Mouse (Mus musculus) intestine, embryonic 16.5 days (tissue): ENCODE data around the gene Olfr91. TPM values are rescaled to one million over a fixed set of nuclear protein-coding genes. Genes with fewer than 3 reads are reported as not detected.

Experiments
- ATAC-seq: fragments of 200-750 bp; cut with Nextera tagmentation; 2 replicates; pipeline ENCODE4 v1.8.0; 2017; ENCODE audit warnings: moderate TSS enrichment, moderate library complexity
- H3K27ac ChIP-seq: fragments of 300-500 bp; sonication (generic); 2 replicates; pipeline ENCODE4 v1.5.1; 2014; ENCODE audit warnings: mild to moderate bottlenecking, low read length
- H3K27me3 ChIP-seq: fragments of 300-500 bp; sonication (generic); replicated peaks from 2 replicates; pipeline ENCODE4 v1.6.1; 2014; ENCODE audit warnings: low read length, control low read depth, mixed read lengths; ENCODE audit not compliant: control insufficient read depth, insufficient read depth
- H3K36me3 ChIP-seq: fragments of 300-500 bp; sonication (generic); 2 replicates; pipeline ENCODE4 v1.6.1; 2014; ENCODE audit warnings: low read length, control low read depth; ENCODE audit not compliant: control insufficient read depth, insufficient read depth
- H3K4me1 ChIP-seq: fragments of 300-500 bp; sonication (generic); 2 replicates; pipeline ENCODE4 v1.6.1; 2014; ENCODE audit warnings: low read length, control low read depth, mixed read lengths; ENCODE audit not compliant: control insufficient read depth, insufficient read depth
- H3K4me2 ChIP-seq: fragments of 300-500 bp; sonication (generic); 2 replicates; pipeline ENCODE4 v1.6.1; 2014; ENCODE audit warnings: low read depth, low read length, control low read depth
- H3K4me3 ChIP-seq: fragments of 300-500 bp; sonication (generic); 2 replicates; pipeline ENCODE4 v1.5.1; 2014; ENCODE audit warnings: mild to moderate bottlenecking, low read length
- H3K9ac ChIP-seq: fragments of 300-500 bp; sonication (generic); 2 replicates; pipeline ENCODE4 v1.6.1; 2014; ENCODE audit warnings: low read depth, low read length
- H3K9me3 ChIP-seq: fragments of 300-500 bp; sonication (generic); 2 replicates; pipeline ENCODE4 v1.6.1; 2016; ENCODE audit warnings: low read length, control low read depth; ENCODE audit not compliant: control insufficient read depth
- WGBS: fragments of 180-500 bp; shearing (Covaris S2); extraction: QIAGEN DNeasy Blood & Tissue Kit; methylation state at CpG from one replicate; pipeline ENCODE4 v1.1.7; 2014; 5-methylcytosine and 5-hydroxymethylcytosine counted together
- polyA plus RNA-seq: library from polyadenylated mRNA; unstranded; fragments of >200 nt; fragmentation: Nextera tagmentation; extraction: Ambion mirVana; gene quantifications from 2 replicates; pipeline ENCODE4 v1.2.1, GENCODE M21; 2015

The Olfr91 gene
- polyA plus RNA-seq, 1 experiment from 2014 or later = not detected

DNA sequence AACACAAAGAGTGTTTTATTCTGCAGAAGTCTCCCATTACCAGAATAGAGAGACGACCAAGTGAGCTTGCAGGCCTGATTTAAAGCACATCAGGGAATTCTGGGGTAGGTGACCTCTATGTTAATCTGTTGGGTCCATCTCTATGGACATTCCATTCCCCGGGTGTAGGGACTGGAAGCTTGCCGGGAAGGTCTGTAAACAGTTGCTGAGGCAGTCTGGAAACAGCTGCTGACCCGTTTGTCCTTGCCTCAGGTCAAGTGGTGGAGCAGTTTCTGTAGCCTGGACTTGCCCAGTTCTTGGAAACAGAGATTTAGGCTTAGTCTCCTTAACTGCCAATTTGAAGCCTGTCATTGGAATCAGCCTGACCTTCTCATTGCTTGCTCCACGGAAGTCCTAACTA lies 18.0 kb downstream of the Olfr91 start:
- Histone ChIP-seq H3K4me3 (no peak overlapping the region), H3K27ac (no peak overlapping the region), H3K9me3 (no peaks in the 10 kb centered on the region), H3K4me2 (no peak overlapping the region), H3K9ac (no peak overlapping the region), H3K27me3 (no peaks in the 10 kb centered on the region), H3K36me3 (no peaks in the 10 kb centered on the region), H3K4me1 (no peaks in the 10 kb centered on the region)
- ATAC-seq = no peak
- WGBS = 11% methylated on average over 5 of the region's 5 CpGs

DNA sequence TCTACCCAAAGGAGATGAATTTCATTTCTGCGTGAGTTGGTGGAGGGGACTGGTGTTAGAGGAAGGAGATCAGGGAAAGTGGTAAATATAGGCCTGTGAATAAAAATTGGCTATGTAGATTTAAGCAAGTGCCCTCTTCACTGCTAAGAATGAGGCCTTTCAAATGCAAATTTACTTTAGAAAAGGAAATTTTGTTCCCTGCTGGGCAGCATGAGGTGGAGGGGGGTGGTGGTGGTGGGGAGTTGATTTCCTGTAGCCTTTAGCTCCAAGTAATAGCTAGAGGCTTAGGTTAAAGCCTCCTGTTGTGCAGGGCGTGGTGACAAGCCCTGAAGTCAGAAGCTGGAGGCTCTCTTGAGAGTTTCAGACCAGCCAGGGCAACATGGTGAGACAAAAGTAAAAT lies 19.1 kb downstream of the Olfr91 start:
- Histone ChIP-seq H3K4me2 (no peak overlapping the region), H3K4me3 (no peak overlapping the region), H3K9me3 (no peaks in the 10 kb centered on the region), H3K9ac (no peak overlapping the region), H3K4me1 (no peaks in the 10 kb centered on the region), H3K27me3 (no peaks in the 10 kb centered on the region), H3K27ac (no peak overlapping the region), H3K36me3 (peaks cover 4% of the 10 kb centered on the region; the same call in 1 of the 2 replicates)
- 46% methylated on average over 2 of the region's 2 CpGs for WGBS
- no peak for ATAC-seq

DNA sequence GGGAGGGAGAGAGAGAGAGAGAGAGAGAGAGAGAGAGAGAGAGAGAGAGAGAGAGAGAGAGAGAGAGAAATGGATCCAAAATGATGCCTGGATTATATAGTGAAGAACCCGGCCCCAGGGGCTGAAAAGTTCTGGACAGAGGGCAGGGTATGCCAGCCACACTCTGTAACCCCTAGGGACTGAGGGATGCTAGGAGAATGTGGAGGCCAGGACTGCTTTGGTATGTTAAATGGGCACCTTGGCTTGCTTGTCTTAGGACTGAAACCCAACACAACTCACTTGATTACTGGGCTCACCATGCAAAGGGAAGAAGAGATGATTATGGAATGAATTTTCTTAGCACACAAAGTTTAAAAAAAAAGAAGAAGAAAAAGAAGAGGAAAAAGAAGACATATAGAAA lies 19.9 kb downstream of the Olfr91 start:
- no peak overlapping the region for H3K27ac ChIP-seq
- H3K9ac ChIP-seq = no peak overlapping the region
- H3K4me2 ChIP-seq = no peak overlapping the region
- WGBS = 59% methylated on average over 1 of the region's 1 CpGs
- H3K4me1 ChIP-seq = no peaks in the 10 kb centered on the region
- no peak overlapping the region for H3K4me3 ChIP-seq
- peaks cover 4% of the 10 kb centered on the region; the same call in 1 of the 2 replicates for H3K36me3 ChIP-seq
- no peak for ATAC-seq
- no peaks in the 10 kb centered on the region for H3K27me3 ChIP-seq
- no peaks in the 10 kb centered on the region for H3K9me3 ChIP-seq

DNA sequence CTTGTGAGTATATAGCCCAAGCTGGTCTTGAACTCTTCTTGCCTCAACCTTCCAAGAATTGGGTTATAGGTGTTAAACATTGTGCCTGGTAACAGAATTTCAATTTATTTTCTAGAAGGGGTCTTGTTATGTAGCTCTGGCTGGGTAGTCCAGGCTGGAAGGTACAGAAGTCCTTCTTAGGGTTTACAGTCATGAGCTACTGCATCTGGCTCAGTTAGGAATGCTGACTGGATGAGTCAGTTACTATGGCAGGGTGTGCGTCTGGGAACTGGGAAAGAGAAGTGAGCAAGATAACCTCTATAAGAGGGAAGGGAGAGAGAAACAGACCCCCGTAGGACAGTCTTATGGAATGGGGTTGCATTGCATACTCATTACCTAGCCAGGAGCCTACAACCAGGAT lies 22.3 kb downstream of the Olfr91 start:
- no peaks in the 10 kb centered on the region for H3K4me1 ChIP-seq
- ATAC-seq = no peak
- H3K36me3 ChIP-seq = peaks cover 4% of the 10 kb centered on the region; the same call in 1 of the 2 replicates
- no peak overlapping the region for H3K4me2 ChIP-seq
- no peaks in the 10 kb centered on the region for H3K27me3 ChIP-seq
- no peaks in the 10 kb centered on the region for H3K9me3 ChIP-seq
- H3K9ac ChIP-seq = no peak overlapping the region
- no peak overlapping the region for H3K4me3 ChIP-seq
- WGBS = 87% methylated on average over 2 of the region's 2 CpGs
- no peak overlapping the region for H3K27ac ChIP-seq

DNA sequence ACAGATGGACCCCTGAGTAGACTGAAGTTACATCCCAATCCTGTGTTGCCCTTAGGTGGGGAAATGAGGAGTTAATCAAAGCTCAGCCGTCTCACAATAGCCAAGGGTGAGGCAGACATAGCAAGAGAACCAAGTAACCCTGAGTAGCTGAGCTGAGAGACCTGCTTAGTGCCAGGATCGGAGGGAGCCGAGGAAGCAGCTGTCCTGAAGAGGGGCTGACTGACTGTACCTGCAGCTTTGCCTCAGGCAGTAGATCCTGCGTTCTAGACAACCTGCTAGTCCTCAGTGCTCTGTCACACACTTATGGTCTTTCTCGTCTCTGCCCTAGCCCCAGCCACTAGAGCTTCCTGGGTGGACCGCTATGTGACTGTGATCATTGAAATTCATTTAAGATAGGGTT lies 22.9 kb downstream of the Olfr91 start:
- WGBS = 93% methylated on average over 6 of the region's 6 CpGs
- peaks cover 4% of the 10 kb centered on the region; the same call in 1 of the 2 replicates for H3K36me3 ChIP-seq

DNA sequence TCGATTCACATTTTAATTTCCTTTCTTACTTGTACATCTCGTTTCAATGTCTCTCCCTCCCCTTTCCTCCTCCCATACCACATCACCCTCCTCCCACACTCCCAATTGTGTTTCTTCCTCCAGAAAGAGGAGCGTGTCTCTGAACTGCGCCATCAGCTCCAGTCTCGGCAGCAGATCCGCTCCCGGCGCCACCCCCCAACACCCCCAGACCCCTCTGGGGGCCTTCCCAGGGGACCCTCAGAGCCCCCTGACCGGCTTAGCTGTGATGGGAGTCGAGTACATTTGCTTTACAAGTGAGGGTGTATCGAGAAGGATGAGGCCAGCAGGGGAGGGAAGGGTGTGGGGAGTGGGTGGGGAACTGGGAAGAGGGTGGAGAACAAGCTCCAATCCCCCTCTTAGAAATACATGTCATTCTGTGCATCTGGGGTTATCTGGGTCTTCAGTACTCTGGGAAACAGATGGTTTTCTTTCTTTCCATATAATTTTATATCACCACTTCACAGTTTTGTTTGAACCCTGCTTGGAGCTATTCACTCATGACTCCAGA lies 25.3 kb downstream of the Olfr91 start:
- Histone ChIP-seq H3K27me3 (no peaks in the 10 kb centered on the region), H3K4me1 (no peaks in the 10 kb centered on the region), H3K27ac (no peak overlapping the region), H3K36me3 (peaks cover 4% of the 10 kb centered on the region; the same call in 1 of the 2 replicates), H3K4me3 (no peak overlapping the region), H3K4me2 (no peak overlapping the region), H3K9me3 (no peaks in the 10 kb centered on the region), H3K9ac (no peak overlapping the region)
- WGBS = 64% methylated on average over 11 of the region's 11 CpGs
- ATAC-seq = no peak

More for the DNA sequence above, 22.9 kb downstream of the Olfr91 start:
- Histone ChIP-seq H3K27me3 (no peaks in the 10 kb centered on the region), H3K27ac (no peak overlapping the region), H3K9ac (no peak overlapping the region), H3K9me3 (no peaks in the 10 kb centered on the region), H3K4me2 (no peak overlapping the region), H3K4me1 (no peaks in the 10 kb centered on the region), H3K4me3 (no peak overlapping the region)
- no peak for ATAC-seq

DNA sequence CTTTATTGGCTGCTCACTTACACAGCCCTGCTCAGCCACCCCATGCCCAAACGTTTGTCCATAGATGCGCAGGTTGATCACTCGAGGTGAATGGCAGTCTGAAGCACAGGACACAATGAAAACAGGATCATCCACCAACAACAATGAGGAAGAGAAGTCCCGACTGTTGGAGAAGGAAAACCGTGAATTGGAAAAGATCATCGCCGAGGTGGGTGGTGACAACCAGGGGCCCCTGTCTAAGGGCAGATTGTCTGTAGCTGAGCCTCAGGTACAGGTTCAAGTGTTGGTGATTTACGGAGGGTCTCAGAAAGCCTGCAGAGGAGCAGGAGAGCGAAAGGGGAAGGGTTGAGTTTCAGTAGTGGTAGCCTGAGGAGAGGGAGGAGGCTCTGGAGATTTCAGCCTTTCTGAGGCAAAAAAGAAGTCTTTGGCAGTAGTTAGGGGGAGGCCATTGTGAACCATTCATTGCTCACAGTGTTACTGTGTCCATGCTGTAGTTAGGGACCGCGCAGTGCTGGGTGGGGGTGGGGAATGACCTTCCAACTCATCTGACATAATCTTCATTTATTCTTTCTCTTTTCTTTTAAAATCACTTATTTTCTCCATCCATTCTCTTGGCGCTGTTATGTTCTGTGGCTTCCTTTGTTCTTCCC lies 25.9 kb downstream of the Olfr91 start:
- H3K27me3 ChIP-seq = no peaks in the 10 kb centered on the region
- no peaks in the 10 kb centered on the region for H3K4me1 ChIP-seq
- ATAC-seq = no peak
- H3K27ac ChIP-seq = no peak overlapping the region
- H3K4me2 ChIP-seq = no peak overlapping the region
- 80% methylated on average over 12 of the region's 12 CpGs for WGBS
- no peak overlapping the region for H3K4me3 ChIP-seq
- no peaks in the 10 kb centered on the region for H3K9me3 ChIP-seq
- no peak overlapping the region for H3K9ac ChIP-seq
- peaks cover 4% of the 10 kb centered on the region; the same call in 1 of the 2 replicates for H3K36me3 ChIP-seq

DNA sequence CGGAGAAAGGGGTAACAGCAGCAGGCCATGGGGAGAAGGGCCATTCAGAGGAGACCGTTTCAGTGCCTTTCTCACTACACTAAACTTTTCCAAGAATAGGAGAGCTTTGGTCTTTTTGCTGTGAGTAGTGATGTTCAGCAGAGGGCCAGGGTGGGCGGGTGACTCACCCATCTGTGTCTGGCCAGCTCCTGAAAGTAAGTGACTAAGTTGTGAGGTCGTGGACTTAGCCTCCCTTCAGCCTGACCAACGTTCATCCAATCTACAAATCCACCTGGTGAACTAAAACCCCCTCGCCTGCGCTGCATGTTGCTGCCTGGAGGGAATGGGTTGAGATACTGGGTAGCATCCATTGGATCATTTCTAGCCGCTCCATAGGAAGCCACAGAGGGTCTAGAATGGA lies 28.0 kb downstream of the Olfr91 start:
- WGBS = 85% methylated on average over 8 of the region's 8 CpGs
- Histone ChIP-seq H3K4me1 (no peaks in the 10 kb centered on the region), H3K4me2 (no peak overlapping the region), H3K9me3 (no peaks in the 10 kb centered on the region), H3K4me3 (no peak overlapping the region), H3K36me3 (peaks cover 4% of the 10 kb centered on the region; the same call in 1 of the 2 replicates), H3K9ac (no peak overlapping the region), H3K27me3 (no peaks in the 10 kb centered on the region), H3K27ac (no peak overlapping the region)
- no peak for ATAC-seq

DNA sequence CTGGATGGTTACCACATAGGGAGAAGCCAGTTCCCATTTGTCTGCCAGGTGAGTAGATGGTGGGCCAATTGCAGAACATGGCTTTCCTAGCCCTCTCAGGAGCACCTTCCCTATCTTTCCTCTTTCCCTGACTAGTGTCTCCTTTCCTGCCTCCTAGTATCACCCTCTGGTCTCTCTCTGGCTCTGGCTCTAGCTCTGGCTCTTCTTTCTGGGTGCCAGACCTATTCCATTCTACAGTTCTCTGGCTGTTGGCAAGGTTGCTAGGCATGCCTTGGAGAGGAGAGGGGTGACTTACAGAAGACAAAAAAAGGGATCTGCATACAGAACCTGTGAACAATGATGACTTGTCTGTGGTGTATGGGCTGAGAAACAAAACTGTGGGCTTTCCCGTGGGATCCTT lies 30.2 kb downstream of the Olfr91 start:
- H3K27ac ChIP-seq = no peak overlapping the region
- H3K4me3 ChIP-seq = no peak overlapping the region
- H3K9me3 ChIP-seq = no peaks in the 10 kb centered on the region
- H3K36me3 ChIP-seq = no peaks in the 10 kb centered on the region
- no peak overlapping the region for H3K4me2 ChIP-seq
- no peak overlapping the region for H3K9ac ChIP-seq
- H3K27me3 ChIP-seq = no peaks in the 10 kb centered on the region
- 90% methylated on average over 1 of the region's 1 CpGs for WGBS
- H3K4me1 ChIP-seq = no peaks in the 10 kb centered on the region
- ATAC-seq = no peak

DNA sequence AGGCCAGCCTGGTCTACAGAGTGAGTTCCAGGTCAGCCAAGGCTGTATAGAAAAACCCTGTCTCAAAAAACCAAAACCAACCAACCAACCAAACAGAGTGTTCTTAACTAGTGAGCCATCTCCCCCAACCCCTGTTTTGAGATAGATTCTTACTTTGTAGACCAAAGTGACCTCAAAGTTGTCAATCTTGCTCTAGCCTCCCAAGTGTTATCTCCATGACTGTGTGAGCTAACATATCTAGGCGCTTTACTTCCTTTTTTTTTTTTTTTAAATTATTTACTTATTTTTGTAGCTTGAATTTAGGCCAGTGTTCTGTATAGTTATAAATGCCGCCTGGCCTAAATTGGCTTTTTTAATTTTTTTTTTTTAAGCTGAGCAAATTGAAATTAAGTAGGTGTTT lies 32.1 kb downstream of the Olfr91 start:
- 90% methylated on average over 2 of the region's 2 CpGs for WGBS
- H3K4me2 ChIP-seq = no peak overlapping the region
- ATAC-seq = no peak
- no peaks in the 10 kb centered on the region for H3K9me3 ChIP-seq
- H3K27me3 ChIP-seq = no peaks in the 10 kb centered on the region
- H3K4me3 ChIP-seq = no peak overlapping the region
- no peak overlapping the region for H3K27ac ChIP-seq
- H3K9ac ChIP-seq = no peak overlapping the region
- H3K4me1 ChIP-seq = no peaks in the 10 kb centered on the region
- no peaks in the 10 kb centered on the region for H3K36me3 ChIP-seq
